Mouse (Mus musculus): ENCODE data around the gene Cox10.
"Not testable (repeated sequence)": the region's sequence is repeated elsewhere in the genome, so short reads cannot be mapped to it uniquely, and the experiment has no call there.

Gene Cox10

DNA sequence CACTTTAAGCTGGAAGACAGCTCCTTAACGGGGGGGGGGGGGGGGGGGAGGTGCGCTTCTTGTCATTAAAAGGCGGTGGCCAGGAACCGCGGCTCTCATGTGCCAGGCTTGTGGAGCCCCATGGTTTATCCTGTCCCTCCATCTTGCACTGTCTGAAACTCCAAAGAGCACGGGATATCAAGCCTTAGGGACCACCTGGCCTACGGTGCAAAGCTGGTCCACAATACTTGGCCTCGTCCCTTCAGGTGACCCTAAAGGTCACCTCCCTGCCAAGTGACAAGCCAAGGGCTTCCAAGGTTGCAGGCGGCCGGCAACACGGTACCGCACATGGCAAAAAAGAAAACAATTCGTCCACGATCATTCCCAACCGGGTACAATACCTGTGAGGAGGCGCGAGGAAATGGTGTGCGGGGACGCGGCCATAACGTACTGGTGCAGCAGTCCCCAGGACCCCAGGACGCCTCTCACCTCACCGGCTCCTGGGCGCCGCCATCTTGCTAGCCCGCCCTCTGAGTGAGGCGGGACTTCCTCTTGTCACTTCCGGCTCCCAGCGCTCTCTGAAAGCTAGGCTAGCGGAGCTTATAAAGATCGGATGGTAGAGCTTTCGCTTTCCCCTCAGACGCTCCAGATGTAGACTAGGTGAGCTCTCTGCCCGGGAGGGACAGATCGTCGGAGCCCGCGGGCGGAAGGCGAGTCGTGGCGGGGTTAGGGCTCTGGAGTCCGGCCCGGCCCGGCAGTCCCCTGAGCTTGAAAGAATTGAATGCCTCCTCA lies at the start of gene Cox10:
Gene Cox10 (minus strand): TSS at position 513 of the 771 bp plus-strand sequence.
- peak; percentile 91 for DNase-seq

DNA sequence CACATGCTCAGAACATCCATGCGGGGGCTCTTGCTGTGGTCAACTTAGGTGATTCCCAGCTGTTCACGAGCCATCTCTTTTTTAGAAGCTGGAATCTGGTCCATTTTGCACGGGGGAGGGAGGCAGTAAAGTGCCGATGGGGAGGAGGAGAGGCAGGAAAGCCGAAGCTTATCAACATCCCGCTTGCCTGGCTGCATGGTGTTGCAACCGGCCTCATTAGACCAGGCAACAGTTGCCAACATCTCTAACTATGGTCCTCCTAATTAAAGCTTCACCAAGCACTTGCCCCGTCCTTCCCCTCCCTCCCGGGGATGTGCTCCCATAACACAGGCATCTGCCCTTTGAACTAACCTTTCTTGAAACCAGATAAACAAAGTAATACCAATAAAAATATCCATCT lies 48.7 kb upstream of the Cox10 start:
- DNase-seq: no peak

DNA sequence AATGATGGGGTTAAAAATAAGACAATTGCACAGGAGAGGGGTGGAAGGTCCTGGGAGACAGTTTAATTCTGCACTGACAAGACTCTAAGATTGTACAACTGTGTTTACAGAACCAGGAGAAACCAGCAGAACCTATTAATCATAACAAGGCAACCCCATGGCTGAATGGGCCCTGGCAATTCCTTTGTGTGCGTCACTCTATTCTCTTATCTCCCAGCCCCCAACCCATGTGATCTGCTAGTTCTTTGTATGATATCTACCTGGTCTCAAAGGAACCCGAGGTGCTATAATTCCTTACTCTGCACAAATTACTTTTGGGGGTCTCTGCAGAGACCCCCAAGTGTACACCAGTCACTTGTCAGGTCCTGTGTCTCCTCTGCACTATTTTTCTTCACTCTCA lies 46.2 kb upstream of the Cox10 start:
- DNase-seq: no peak

DNA sequence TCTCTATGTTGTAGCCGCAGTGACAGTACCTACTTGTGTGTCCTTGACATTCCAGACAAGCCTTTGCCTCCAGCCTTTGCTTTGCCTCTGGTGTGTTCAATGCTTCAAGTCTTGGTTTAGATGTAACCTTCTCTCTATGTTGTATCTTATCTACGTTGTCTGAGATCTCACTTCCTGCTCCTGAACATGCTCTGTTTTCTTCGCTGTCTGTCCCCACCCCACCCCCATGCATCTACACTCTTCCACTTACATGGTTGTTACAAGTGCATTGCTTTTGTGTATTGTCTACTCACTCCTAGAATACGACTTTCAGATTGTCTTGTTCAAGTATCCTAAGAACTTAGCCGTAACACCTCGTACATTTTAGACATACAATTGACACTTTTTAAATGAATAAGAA lies 43.9 kb upstream of the Cox10 start:
- DNase-seq: not testable (repeated sequence)

DNA sequence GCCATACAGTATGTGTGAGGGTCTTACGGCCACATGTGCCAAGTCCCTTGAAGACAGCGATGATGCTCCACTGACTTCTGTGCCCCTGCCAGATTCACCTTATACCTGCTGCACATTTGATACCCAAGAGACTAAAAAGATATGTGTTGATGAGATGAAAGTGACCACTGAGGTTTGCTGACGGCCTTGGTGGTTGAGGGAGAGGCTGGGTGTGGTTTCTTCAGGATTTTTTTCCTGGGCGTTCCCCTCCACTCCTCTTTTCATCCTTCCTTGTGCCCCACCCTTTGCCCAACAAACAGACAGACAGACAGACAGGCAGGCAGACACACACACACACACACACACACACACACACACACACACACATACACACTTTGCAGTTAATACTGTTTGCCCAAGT lies 37.4 kb upstream of the Cox10 start:
- DNase-seq: no peak

DNA sequence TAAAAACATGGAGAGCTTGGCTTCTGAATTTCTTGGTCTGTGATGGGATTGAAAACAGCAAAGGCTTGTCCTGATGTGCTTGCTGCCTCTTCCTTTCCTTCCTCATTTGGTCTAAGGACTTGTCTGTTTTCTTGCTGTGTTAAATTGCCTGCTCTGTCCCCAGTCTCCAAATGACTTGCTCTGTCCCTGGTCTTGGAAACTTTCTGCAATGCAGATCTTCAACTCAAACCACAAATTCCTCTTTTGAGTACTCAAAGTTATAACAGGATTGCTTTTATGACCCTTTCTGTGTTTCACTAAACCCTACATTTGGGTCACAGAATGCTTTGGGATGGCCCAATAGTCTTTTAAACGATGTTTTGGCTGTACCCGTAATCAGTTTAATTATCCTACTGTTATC lies 36.6 kb upstream of the Cox10 start:
- no peak for DNase-seq

DNA sequence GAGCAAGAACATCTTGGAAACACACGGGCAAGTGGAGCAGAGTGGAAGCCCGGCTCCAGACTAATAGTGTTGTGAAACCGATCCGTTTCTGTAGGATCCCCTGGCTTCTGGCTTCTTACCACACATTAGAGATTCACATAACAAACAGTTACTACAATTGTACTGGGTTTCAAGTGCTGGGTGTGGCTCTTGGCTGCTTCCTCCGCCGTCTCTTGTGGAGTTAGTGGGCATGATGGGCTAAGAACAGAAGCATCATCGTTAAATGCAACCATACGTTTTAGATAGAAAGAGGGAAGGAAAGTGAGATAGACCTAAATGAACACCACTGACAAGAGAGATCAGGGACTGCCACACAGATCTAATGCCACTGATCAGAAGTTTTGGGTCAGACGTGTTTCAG lies 35.8 kb upstream of the Cox10 start:
- DNase-seq: no peak

DNA sequence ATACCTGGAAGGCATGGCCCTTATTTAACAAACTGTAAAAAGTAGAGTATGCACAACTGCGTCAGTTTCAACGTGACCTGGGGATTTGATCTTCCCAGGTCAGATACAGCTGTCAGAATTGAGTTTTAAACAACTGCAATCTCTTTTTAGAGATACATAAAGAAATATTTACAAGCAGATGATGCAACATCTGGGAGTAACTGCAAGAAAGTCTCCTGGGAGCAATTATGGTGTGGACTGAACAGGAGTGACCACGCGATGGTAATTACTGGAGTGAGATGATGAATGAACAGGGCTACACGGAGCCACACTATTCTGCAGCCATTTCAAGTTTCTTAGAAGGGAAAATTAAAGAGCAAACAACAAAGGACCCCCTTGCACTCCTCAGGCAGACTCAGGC lies 20.8 kb upstream of the Cox10 start:
- DNase-seq: no peak

DNA sequence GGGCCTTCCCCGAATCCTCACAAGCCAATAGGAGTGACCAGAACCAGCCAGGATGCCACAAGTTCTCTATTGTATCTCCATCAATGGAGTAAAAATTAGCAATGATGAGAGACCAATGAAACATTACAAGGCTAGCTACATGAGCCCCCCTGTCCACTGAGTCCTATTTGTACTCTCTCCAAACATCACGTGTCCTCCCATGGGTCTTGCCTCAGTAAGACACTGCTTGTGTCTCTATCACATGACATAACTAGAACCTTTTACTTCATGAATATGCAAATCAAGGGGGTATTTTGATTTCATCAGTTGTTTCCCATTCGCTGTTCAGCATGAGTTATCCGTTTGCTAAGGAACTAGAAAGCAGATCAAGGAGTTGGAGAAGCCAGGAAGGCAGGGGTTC lies 13.8 kb upstream of the Cox10 start:
- no peak for DNase-seq

DNA sequence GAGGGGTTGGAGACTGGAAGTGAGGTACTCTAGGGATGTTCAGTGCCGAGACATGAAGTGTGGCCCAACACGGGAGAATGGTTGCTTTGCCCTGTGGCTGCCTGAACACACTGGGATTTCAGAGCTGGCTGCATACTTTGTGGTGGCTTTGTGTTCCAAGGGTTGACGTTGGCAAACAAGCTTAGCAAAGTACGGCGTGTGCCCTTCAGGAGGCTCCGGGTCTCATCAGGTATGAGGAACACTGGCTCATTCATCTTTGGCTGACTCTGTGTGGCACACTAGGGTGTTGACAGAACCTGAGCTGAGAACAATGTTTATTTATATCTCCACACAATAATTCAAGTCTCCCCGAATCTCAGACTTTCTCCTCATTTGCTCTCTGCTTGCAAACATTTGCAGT lies 11.9 kb upstream of the Cox10 start:
- DNase-seq: no peak

DNA sequence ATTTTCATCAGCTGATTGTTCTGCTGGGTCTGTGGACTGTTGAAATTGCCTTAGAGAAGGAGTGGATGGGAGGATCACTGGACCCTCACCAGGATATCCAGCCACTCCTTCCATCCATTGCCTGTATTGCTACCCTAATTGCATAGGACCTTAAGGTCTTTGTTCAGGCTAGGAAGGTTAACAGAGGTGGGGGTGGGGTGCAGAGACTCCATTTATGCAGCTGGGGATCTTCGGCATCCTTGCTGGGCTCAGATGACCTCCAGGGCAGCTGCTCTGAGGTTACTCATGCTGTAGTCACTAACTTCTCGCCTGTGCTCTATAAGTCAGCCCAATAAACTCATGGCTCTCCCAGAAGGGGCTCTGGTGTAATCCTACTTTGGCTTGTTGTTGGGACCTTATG lies 10.4 kb upstream of the Cox10 start:
- no peak for DNase-seq

DNA sequence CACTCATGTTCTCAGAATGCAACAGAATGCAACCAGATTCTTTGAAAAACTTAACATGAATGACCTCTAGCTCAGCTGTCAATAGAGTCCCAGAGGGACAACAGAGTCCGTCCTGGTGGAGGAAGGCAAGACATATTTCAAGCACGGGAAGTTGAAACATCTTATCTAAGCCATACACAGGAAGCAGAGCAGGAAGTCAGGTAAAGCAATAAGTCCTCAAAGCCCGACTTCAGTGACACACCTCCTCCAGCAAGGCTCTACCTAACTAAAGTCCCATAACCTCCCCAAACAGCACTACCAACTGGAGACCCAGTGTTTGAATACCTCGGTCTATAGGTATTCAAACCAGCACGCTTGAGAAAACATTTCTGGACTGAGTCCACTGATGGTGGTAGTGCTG lies 6.6 kb upstream of the Cox10 start:
- no peak for DNase-seq

DNA sequence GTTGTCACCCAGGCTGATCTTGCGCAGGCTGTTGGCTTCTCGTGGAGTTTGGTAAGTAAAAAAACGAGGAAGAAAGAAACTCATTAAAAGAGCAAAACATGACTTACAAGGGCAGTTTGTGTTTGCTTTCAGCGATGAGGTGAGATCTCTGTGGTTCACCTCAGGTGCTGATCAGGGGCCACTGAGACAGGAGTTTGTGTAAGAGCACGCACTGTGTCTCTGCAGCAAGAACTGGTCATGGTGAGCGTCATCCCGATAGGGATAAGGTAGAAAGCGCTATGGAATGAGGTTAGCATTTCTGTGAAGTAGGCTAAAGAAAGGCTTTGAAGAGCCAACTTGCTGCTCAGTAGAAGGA lies 436 bp upstream of the Cox10 start:
- DNase-seq: no peak

DNA sequence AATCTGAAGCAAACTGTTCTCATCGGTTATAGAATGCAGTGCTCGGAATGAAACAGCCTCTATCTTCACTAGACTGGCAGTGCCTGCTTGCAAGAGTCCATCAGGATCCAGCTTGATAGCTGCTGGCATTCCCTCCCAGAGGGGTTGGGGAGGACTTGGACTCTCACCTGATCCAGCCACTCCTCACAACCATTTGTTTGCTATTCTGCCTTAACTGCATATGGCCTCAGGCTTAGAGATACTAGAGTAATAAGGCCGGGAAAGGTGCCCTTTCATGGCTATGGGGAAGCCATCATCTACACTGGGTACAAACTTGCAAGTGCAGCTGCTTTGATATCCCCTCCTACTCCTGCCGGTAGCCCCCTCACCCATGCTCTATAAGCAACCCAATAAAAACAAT lies 3.1 kb downstream of the Cox10 start:
- DNase-seq: no peak

DNA sequence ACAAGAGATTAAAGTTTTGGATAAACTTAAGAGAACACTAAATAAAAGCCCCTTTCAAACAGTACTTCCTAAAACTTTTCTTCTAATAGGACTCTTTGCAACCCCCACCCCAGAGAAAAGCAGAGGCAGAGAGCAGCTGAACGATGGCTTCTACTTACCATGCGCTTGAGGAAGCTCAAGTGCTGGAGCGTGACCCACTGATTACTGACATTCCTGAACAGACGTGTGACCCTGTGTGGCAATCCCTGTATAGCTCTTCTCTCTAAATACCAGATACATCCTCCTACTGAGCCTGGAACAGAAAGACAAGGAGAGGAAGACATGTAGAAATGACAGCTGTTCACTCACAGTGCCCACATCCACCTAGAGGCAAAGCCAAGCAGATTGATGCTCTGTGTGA lies 5.9 kb downstream of the Cox10 start:
- DNase-seq: no peak

DNA sequence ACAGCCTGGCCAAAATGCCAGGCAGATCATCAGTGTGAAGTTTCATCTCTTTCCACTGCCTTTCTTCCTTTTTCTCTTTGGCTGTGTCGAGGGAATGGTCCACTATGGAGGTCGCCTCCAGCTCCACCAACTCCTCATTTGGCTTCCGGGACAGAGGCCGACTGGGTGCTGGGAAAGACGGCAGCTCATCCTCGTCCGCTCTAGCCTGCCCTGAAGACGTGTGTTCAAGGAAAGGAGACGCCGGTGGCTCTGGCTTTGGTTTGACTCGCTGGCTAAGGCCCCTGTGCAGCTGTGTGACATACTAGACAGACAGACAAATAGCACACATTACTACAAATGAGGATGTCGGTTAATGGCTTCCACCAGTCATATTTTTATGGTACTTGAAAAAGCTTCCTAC lies 7.7 kb downstream of the Cox10 start:
- no peak for DNase-seq

DNA sequence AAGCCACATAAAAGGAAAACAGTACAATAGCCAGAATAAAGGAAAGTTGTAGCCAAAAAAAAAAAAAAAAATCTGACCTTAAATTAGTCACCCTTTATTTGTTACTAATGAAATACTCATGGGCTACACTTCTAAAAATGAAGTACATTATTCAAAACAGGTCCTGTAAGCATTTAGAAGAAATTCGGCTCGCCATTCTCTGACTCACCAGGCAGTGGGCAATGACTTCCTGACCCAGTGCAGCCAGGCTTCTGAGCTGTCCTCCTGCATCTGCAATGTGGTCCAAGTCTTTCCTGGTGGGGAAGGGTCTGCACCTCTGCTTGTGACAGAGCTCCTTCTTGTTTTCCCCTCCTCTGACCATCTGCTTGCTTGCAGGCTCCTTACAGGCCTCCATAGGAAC lies 13.3 kb downstream of the Cox10 start:
- DNase-seq: no peak

DNA sequence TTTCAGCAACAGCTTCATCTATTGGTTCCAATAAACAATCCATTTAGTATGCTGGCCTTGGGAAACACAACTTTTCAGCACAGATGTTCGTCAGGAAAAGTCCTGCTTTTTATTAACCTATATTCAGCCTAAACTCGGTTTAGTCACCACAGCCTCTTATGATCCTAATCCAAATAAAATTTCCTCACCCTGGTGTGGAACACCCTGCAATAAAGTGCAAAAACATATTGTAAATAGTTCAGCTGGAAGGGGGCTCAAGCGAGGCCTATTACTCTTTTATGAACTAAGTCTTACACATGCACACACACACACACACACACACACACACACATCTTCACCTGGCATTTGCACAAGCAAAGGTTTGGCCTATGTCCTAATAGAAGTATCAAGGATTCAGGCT lies 16.1 kb downstream of the Cox10 start:
- no peak for DNase-seq

DNA sequence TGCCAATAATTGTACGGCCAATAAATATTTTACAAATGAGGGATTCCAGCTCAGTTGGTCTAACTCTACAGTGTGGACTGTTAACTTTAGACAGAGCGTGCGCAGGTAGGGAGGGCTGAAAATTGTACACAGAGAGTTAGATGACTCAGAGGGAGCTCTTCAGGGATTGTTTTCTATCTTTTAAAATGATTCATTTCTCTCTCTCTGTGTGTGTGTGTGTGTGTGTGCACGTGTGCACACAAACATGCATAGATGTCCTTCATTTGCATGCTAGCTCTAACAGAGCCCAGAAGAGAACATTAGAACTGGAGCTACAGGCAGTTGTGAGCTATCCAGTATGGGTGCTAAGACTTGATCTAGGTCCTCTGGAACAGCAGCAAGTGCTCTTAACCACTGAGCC lies 17.0 kb downstream of the Cox10 start:
- DNase-seq: no peak

DNA sequence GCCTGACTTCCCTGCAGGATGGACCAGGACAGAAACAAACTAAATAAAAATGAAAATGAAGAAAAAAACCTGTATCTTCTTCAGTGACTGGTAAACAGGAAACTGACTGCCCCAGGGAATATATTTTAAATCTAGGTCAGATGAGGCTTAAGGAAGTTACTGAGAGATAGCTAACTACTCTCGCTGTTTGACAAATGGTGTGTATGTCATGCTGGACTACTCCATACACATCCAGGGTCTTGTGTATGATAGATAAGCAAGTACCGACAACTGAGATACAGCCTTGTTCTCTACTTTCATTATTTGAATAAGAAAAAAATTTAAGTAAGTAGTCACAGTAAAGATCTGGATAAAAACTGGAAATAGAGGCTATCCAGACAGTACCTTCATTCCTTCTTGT lies 20.0 kb downstream of the Cox10 start:
- no peak for DNase-seq

DNA sequence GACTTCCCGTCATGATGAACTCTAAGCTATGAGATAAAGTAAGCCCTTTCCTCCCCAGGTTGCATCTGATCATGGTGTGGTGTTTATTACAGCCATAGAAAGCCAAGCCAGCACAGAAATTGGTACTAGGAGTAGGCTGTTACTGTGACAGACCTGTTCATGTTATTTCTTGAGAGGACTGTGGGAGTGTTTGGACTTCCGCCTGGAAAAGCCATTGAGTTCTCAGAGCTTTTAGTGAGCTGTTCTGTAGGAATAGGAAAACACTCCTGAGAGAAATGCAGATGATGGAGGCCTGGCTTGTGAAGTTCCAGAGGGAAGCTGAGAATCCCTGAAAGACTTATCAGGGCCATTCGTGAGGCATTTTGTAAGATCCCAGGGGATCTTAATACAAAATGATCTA lies 20.8 kb downstream of the Cox10 start:
- no peak for DNase-seq

DNA sequence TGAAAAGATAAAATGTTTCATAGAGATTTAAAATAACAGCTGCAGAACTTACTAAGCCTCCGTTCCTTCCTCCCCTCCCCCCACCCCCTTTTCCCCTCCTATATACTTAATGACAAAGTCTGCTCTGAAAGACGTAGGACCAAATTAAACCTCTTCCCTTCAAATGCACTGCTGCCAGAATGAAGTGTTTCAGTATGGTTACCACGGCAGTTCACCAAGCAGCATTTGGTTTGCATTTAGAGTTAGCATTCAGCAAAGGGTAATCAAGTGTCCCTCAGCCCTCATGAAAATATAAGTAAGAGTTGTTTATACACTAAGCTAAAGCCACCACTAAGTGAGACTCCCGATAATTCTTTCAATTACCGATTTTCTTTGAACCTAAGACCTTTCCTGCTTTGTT lies 25.9 kb downstream of the Cox10 start:
- DNase-seq: no peak

DNA sequence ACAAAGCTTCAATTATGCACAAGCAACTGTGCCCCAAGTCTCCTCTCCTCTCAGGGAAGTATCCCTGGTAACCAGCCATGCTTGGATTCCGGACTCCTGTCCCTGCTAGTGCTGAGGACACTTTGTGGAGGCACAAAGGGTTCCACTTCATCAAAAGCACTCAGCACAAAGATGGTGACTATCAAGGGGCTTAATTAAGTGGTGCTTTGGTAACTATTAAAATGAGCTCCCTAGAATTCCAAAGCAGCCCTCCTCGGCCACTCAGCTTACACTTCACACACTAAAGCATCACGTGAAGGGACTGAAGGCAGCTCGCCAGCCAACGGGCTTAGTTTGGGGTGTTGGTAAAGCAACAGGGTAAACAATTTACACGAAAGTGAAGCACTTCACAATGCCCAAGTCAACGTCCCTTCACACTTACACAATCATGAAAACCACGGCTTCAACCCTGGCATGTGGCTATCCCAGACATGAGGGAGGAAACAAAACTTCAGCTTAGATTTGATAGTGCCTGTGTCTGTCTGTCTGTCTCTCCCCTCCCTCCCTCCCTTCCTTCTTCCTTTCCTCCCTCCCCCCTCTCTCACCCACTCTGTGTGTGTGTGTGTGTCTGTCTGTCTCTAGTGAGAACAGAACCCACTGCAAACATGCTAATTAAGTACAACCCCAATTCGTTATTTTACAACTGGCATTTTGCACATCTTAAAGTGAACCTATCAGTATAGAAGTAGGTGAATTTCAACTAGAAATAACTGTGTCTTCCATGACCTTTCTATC lies 27.9 kb downstream of the Cox10 start:
- DNase-seq: peak; percentile 61

DNA sequence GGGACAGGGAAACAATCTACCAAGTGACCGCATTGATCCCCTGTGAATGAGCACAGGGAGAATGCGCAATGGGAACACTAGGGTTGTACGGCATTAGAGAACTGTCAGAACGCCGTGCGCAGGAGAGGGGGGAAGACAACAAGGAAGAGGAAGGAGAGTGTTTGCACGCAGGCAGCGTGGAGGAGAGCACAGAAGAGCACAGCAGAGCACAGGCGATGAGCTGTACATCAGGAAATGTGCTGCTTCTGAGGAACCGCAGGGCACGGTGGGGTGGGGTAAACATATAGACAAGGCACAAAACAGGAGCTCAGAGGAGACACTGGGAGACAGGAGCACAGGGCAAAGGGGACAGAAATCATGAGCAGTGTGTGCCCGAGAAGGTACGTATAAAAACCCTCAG lies 31.8 kb downstream of the Cox10 start:
- DNase-seq: no peak

DNA sequence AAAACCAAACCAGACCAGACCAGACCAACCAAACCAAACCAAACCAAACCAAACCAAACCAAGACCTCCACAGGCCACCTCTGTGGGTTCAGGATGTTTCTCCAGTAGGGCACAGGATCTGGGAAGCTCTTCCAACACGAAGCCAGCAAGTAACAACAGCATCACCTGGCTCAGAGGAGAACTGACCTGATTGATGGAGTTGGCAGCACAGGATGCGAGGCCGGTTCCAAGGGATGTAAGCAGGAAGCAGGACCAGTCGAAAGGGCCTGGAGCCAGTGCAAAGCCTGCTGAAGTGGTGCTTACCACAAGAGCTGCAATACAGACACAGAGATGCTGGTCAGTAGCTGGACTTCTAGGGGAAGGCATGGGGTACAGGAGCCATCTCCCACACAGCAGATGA lies 34.2 kb downstream of the Cox10 start:
- no peak for DNase-seq

Data from lung, postnatal 10 days (tissue).